Mouse (Mus musculus) stomach, adult 2 months (tissue): ENCODE results near the gene Cyp4a12b. TPM values are rescaled to one million over a fixed set of nuclear protein-coding genes. Genes with fewer than 3 reads are reported as not detected.

Experiments used
- polyA plus RNA-seq: library from polyadenylated mRNA; depleted of rRNA; stranded (reverse); fragments of >200 nt; gene quantifications from 2 replicates; pipeline ENCODE4 v1.2.3, GENCODE M21; 2012; rRNA removed

The Cyp4a12b gene
- 0.08 TPM in 1 of 2 replicates, not detected in the other for polyA plus RNA-seq

DNA sequence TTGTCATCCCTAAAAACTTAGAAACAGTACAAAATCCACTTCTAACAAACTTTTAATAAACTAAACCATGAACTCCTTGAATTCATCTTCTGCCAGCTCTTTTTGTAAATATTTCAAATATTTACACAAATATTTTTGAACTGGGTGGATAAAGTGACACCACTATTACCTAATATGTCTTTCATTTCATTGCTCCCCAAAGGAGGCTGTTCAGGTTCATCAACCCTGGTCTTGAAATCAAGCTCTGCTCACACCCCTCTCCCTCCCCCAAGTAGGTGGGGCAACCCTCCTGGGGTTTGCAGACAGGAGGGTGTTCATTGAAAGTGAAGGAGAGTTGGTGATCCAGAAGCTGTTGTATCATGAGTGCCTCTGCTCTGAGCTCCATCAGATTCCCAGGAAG, at the start of gene Cyp4a12b:
TSS of gene Cyp4a12b (plus strand) at position 301 of the 400 bp plus-strand sequence.

DNA sequence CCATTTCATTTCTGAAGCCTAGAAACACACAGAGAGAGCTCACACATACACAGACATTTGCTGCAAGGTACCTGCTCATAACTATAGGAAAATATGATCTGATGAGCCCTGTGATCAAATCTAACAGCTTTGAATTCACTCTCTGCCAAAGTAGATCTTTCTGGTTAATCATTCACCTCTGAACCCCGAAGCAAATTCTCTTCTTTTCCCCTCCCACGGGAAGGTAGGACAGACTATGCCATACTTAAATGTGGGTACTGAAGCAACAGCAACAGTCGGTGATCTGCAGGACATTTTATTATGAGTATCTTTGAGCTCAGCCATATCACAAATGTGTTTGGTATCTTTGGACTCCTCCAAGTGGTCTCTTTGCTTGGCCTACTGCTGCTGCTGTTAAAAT, 40.9 kb downstream of the Cyp4a12b start, which contains the start of gene Cyp4a30b:
TSS of gene Cyp4a30b (plus strand) at position 301 of the 400 bp plus-strand sequence.

Other genes starting within 250 kb of the Cyp4a12b start
- gene Cyp4a29, start 169.5 kb upstream of the Cyp4a12b start, polyA plus RNA-seq: not detected in 2 replicates
- gene Cyp4a12a, start 112.6 kb upstream of the Cyp4a12b start, polyA plus RNA-seq: 0.02 TPM in 1 of 2 replicates, not detected in the other
- not detected in 2 replicates for gene Cyp4a30b, start 41.0 kb downstream of the Cyp4a12b start, polyA plus RNA-seq
- gene Cyp4a14, start 84.5 kb downstream of the Cyp4a12b start, polyA plus RNA-seq: not detected in 2 replicates
- 0.10 and 0.26 TPM in 2 replicates for gene Cyp4a10, start 106.6 kb downstream of the Cyp4a12b start, polyA plus RNA-seq
- gene Cyp4a31, start 152.0 kb downstream of the Cyp4a12b start, polyA plus RNA-seq: not detected in 2 replicates
- 0.14 and 0.26 TPM in 2 replicates for gene Cyp4a32, start 189.3 kb downstream of the Cyp4a12b start, polyA plus RNA-seq
- 5.7 and 8.5 TPM in 2 replicates for gene Cyp4b1, start 236.1 kb downstream of the Cyp4a12b start, polyA plus RNA-seq